Mouse (Mus musculus): Measurements from ENCODE around the gene Nrxn3. TPM values are rescaled to one million over a fixed set of nuclear protein-coding genes. Genes with fewer than 3 reads are reported as not detected.

The Nrxn3 gene
- total RNA-seq, 2 experiments from 2014 or later: 0.60 to 0.67 TPM

Small RNA genes within 50 kb of the gene (microRNA-seq; reads per million reads assigned to microRNA genes)
- gene Gm23989 (0 reads per million in 2 experiments), gene Gm27313 (0 reads per million in 2 experiments)

Data from heart, postnatal 10 days (tissue).